Mouse (Mus musculus): Measurements from ENCODE around the gene Abcb9. TPM values are rescaled to one million over a fixed set of nuclear protein-coding genes. Genes with fewer than 3 reads are reported as not detected.

Gene Abcb9
- total RNA-seq, 4 experiments from 2014 or later = 11.4 to 21.3 (median 15.4) TPM

Other genes with a start within 250 kb of the Abcb9 start
- 1 to 10 TPM; 1.3 to 2.6 (median 1.5) TPM for gene Hcar2, start 230.3 kb downstream of the Abcb9 start, total RNA-seq (2022)
- gene Hcar1, start 215.8 kb downstream of the Abcb9 start, total RNA-seq (2022) = 1 to 10 TPM; 3.4 to 8.4 (median 7.0) TPM
- 10 to 100 TPM; 60.3 to 75.8 (median 67.3) TPM for gene Denr, start 188.6 kb downstream of the Abcb9 start, total RNA-seq (2022)
- gene Gm43518, start 168.4 kb downstream of the Abcb9 start, total RNA-seq (2022) = 1 to 10 TPM in 3 of 4 experiments, under 1 TPM in 1; 0.87 to 2.5 (median 2.2) TPM
- gene Ccdc62, start 165.1 kb downstream of the Abcb9 start, total RNA-seq (2022) = 1 to 10 TPM; 2.0 to 9.8 (median 6.1) TPM
- 10 to 100 TPM; 13.2 to 29.8 (median 22.8) TPM for gene Hip1r, start 122.2 kb downstream of the Abcb9 start, total RNA-seq (2022)
- 100 to 1,000 TPM in 1 of 4 experiments, 10 to 100 TPM in 3; 76.1 to 101 (median 91.9) TPM for gene Vps37b, start 63.5 kb downstream of the Abcb9 start, total RNA-seq (2022)
- gene Ogfod2, start 16.5 kb upstream of the Abcb9 start, total RNA-seq (2022) = 10 to 100 TPM; 51.2 to 59.3 (median 55.6) TPM
- 10 to 100 TPM; 46.4 to 72.0 (median 57.1) TPM for gene Arl6ip4, start 20.3 kb upstream of the Abcb9 start, total RNA-seq (2022)
- 10 to 100 TPM; 52.7 to 67.0 (median 62.5) TPM for gene Pitpnm2, start 154.0 kb upstream of the Abcb9 start, total RNA-seq (2022)
- gene Mphosph9, start 232.2 kb upstream of the Abcb9 start, total RNA-seq (2022) = 10 to 100 TPM in 2 of 4 experiments, 1 to 10 TPM in 2; 9.3 to 17.8 (median 12.9) TPM
- 10 to 100 TPM; 14.8 to 19.7 (median 15.9) TPM for gene 2810006K23Rik, start 232.3 kb upstream of the Abcb9 start, total RNA-seq (2022)